In the genomic region with DNA sequence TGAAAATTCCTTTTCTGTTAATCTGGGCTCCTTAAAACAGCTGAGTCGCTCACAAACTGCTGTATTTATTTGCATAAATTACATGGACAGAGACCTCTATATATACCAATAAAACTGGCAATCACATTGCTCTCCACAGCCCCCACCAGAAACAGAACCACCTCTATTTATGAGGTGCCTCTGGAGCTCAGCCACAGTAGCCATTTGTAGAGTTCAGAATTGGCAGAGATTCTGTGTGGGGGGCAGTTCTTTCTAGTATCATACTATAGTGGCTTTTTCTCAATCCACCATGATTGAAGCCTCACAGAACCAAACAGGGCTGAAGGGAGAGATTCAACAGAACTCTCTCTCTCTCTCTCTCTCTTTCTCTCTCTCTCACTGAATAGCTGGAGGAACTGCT, we compare ENCODE assay signal across 27 mouse cellular contexts.
DNase-seq lines count a peak whose midpoint lies in the region; ATAC-seq and TF ChIP-seq lines count a peak whose summit lies in the region.
"Had no signal": no experiment of that assay in that cellular context is flagged by ENCODE, and none has a peak within 500 bp of the region (broad histone marks: within the 10 kb centered on the region; RNA-seq: fewer than 3 reads in every experiment).

No protein-coding gene starts in this region.

- H3K4me1 ChIP-seq in forebrain, embryonic 15.5 days = peaks cover 21% of the 10 kb centered on the region
- H3K4me1 ChIP-seq in forebrain, embryonic 11.5 days (replicated peaks; ENCODE audit: control insufficient read depth, insufficient read depth, low read length) = no peaks in the 10 kb centered on the region
- H3K4me1 ChIP-seq in hindbrain, postnatal 0 days (ENCODE audit: insufficient read depth, low read length) = no peaks in the 10 kb centered on the region
- H3K4me1 ChIP-seq in hindbrain, embryonic 14.5 days (replicated peaks; ENCODE audit: control insufficient read depth, insufficient read depth, low read length) = 0 out of 2 replicates have a peak, but pooled peaks cover 3% of the 10 kb centered on the region
- H3K4me1 ChIP-seq in midbrain, postnatal 0 days (ENCODE audit: insufficient read depth, low read length) = 0 out of 2 replicates have a peak, but pooled peaks cover 3% of the 10 kb centered on the region
- no peaks in the 10 kb centered on the region for H3K4me1 ChIP-seq in midbrain, embryonic 14.5 days (ENCODE audit: control insufficient read depth, insufficient read depth, low read length)
- H3K4me1 ChIP-seq: heart, embryonic 12.5 days; intestine, embryonic 15.5 days; liver, embryonic 15.5 days had no signal

- no peak overlapping the region for H3K27ac ChIP-seq in forebrain, embryonic 15.5 days (replicated peaks)
- no peak overlapping the region for H3K27ac ChIP-seq in forebrain, embryonic 11.5 days (ENCODE audit: low read depth, low read length)
- 0 out of 2 replicates have a peak overlapping the region, but pooled peaks have one; percentile 26 for H3K27ac ChIP-seq in hindbrain, postnatal 0 days
- H3K27ac ChIP-seq in hindbrain, embryonic 14.5 days = no peak overlapping the region
- 0 out of 2 replicates have a peak overlapping the region, but pooled peaks have one; percentile 2 for H3K27ac ChIP-seq in midbrain, postnatal 0 days (ENCODE audit: low read depth, low read length)
- H3K27ac ChIP-seq in midbrain, embryonic 14.5 days (replicated peaks; ENCODE audit: low read depth, low read length) = no peak overlapping the region
- H3K27ac ChIP-seq: embryonic facial prominence, embryonic 13.5 days; intestine, embryonic 15.5 days; limb, embryonic 10.5 days; liver, embryonic 15.5 days; macrophage had no signal

- H3K9ac ChIP-seq in forebrain, embryonic 15.5 days (replicated peaks) = no peak overlapping the region
- no peak overlapping the region for H3K9ac ChIP-seq in forebrain, embryonic 11.5 days (ENCODE audit: low read length)
- no peak overlapping the region for H3K9ac ChIP-seq in hindbrain, postnatal 0 days (replicated peaks; ENCODE audit: low read length)
- no peak overlapping the region for H3K9ac ChIP-seq in hindbrain, embryonic 14.5 days
- no peak overlapping the region for H3K9ac ChIP-seq in midbrain, postnatal 0 days (replicated peaks; ENCODE audit: low read length, poor library complexity, severe bottlenecking)
- no peak overlapping the region for H3K9ac ChIP-seq in midbrain, embryonic 14.5 days (replicated peaks; ENCODE audit: low read length)
- H3K9ac ChIP-seq: embryonic facial prominence, embryonic 13.5 days; heart, embryonic 12.5 days; intestine, embryonic 15.5 days; liver, embryonic 15.5 days had no signal

- WGBS in forebrain, embryonic 15.5 days = 26% methylated on average over 1 of the region's 1 CpGs
- WGBS in forebrain, embryonic 11.5 days = 75% methylated on average over 1 of the region's 1 CpGs
- 44% methylated on average over 1 of the region's 1 CpGs for WGBS in hindbrain, postnatal 0 days
- WGBS in hindbrain, embryonic 14.5 days = 50% methylated on average over 1 of the region's 1 CpGs
- 20% methylated on average over 1 of the region's 1 CpGs for WGBS in midbrain, postnatal 0 days
- 34% methylated on average over 1 of the region's 1 CpGs for WGBS in midbrain, embryonic 14.5 days

- H3K36me3 ChIP-seq in forebrain, embryonic 15.5 days = no peaks in the 10 kb centered on the region
- no peaks in the 10 kb centered on the region for H3K36me3 ChIP-seq in forebrain, embryonic 11.5 days (ENCODE audit: control insufficient read depth, insufficient read depth, low read length)
- no peaks in the 10 kb centered on the region for H3K36me3 ChIP-seq in hindbrain, postnatal 0 days (ENCODE audit: insufficient read depth, low read length)
- 0 out of 2 replicates have a peak, but pooled peaks cover 3% of the 10 kb centered on the region for H3K36me3 ChIP-seq in hindbrain, embryonic 14.5 days (replicated peaks; ENCODE audit: control insufficient read depth, insufficient read depth)
- H3K36me3 ChIP-seq in midbrain, postnatal 0 days (ENCODE audit: insufficient read depth, low read length) = no peaks in the 10 kb centered on the region
- H3K36me3 ChIP-seq in midbrain, embryonic 14.5 days (ENCODE audit: control insufficient read depth, insufficient read depth, low read length) = no peaks in the 10 kb centered on the region
- H3K36me3 ChIP-seq: embryonic facial prominence, embryonic 13.5 days; heart, embryonic 12.5 days; intestine, embryonic 15.5 days; limb, embryonic 10.5 days; liver, embryonic 15.5 days had no signal

- no peak for TF ChIP-seq CTCF in hindbrain, postnatal 0 days (IDR thresholded peaks at IDR 0.05; ENCODE audit: low read depth)
- TF ChIP-seq CTCF in midbrain, postnatal 0 days (IDR thresholded peaks at IDR 0.05) = no peak

- H3K4me3 ChIP-seq in forebrain, embryonic 15.5 days = no peak overlapping the region
- no peak overlapping the region for H3K4me3 ChIP-seq in forebrain, embryonic 11.5 days (ENCODE audit: low read depth, low read length)
- no peak overlapping the region for H3K4me3 ChIP-seq in hindbrain, postnatal 0 days (ENCODE audit: low read length)
- H3K4me3 ChIP-seq in hindbrain, embryonic 14.5 days (replicated peaks; ENCODE audit: low read length) = no peak overlapping the region
- no peak overlapping the region for H3K4me3 ChIP-seq in midbrain, postnatal 0 days (ENCODE audit: low read depth, low read length)
- no peak overlapping the region for H3K4me3 ChIP-seq in midbrain, embryonic 14.5 days (replicated peaks; ENCODE audit: low read depth, low read length)
- H3K4me3 ChIP-seq: embryonic facial prominence, embryonic 13.5 days; erythroblast, embryonic 14.5 days; heart, embryonic 12.5 days; intestine, embryonic 15.5 days; limb, embryonic 10.5 days; liver, embryonic 15.5 days had no signal

- no peak overlapping the region for H3K4me2 ChIP-seq in forebrain, embryonic 15.5 days (replicated peaks)
- no peak overlapping the region for H3K4me2 ChIP-seq in forebrain, embryonic 11.5 days (ENCODE audit: low read depth, low read length, severe bottlenecking)
- H3K4me2 ChIP-seq in hindbrain, postnatal 0 days (ENCODE audit: low read depth, low read length) = no peak overlapping the region
- H3K4me2 ChIP-seq in hindbrain, embryonic 14.5 days (replicated peaks) = no peak overlapping the region
- no peak overlapping the region for H3K4me2 ChIP-seq in midbrain, postnatal 0 days (ENCODE audit: low read depth, low read length, poor library complexity, severe bottlenecking)
- H3K4me2 ChIP-seq in midbrain, embryonic 14.5 days (ENCODE audit: low read length) = no peak overlapping the region
- H3K4me2 ChIP-seq: embryonic facial prominence, embryonic 13.5 days; heart, embryonic 12.5 days; intestine, embryonic 15.5 days; liver, embryonic 15.5 days had no signal

- H3K9me3 ChIP-seq in forebrain, embryonic 15.5 days = no peaks in the 10 kb centered on the region
- H3K9me3 ChIP-seq in forebrain, embryonic 11.5 days (ENCODE audit: control insufficient read depth, low read length) = no peaks in the 10 kb centered on the region
- H3K9me3 ChIP-seq in hindbrain, postnatal 0 days (ENCODE audit: low read length) = no peaks in the 10 kb centered on the region
- no peaks in the 10 kb centered on the region for H3K9me3 ChIP-seq in hindbrain, embryonic 14.5 days (ENCODE audit: control insufficient read depth, low read length)
- no peaks in the 10 kb centered on the region for H3K9me3 ChIP-seq in midbrain, postnatal 0 days (ENCODE audit: low read length)
- H3K9me3 ChIP-seq in midbrain, embryonic 14.5 days (ENCODE audit: control insufficient read depth, low read length) = no peaks in the 10 kb centered on the region
- H3K9me3 ChIP-seq: embryonic facial prominence, embryonic 13.5 days; heart, embryonic 12.5 days; intestine, embryonic 15.5 days; limb, embryonic 10.5 days; liver, embryonic 15.5 days had no signal

- H3K27me3 ChIP-seq in forebrain, embryonic 15.5 days = no peaks in the 10 kb centered on the region
- H3K27me3 ChIP-seq in forebrain, embryonic 11.5 days (ENCODE audit: control insufficient read depth, insufficient read depth, low read length) = no peaks in the 10 kb centered on the region
- H3K27me3 ChIP-seq in hindbrain, postnatal 0 days (ENCODE audit: insufficient read depth, low read length) = no peaks in the 10 kb centered on the region
- no peaks in the 10 kb centered on the region for H3K27me3 ChIP-seq in hindbrain, embryonic 14.5 days (ENCODE audit: control insufficient read depth, insufficient read depth, low read length)
- no peaks in the 10 kb centered on the region for H3K27me3 ChIP-seq in midbrain, postnatal 0 days (ENCODE audit: insufficient read depth, low read length)
- H3K27me3 ChIP-seq in midbrain, embryonic 14.5 days (ENCODE audit: control insufficient read depth, insufficient read depth, low read length) = no peaks in the 10 kb centered on the region
- H3K27me3 ChIP-seq: embryonic facial prominence, embryonic 13.5 days; heart, embryonic 12.5 days; intestine, embryonic 15.5 days; liver, embryonic 15.5 days had no signal

- no peak for DNase-seq in forebrain, embryonic 11.5 days (ENCODE audit: low spot score)
- DNase-seq in hindbrain, postnatal 0 days (ENCODE audit: low spot score) = peak; percentile 42
- DNase-seq in hindbrain, embryonic 14.5 days (ENCODE audit: low spot score) = no peak
- peak; percentile 46 for DNase-seq in midbrain, postnatal 0 days (ENCODE audit: low spot score)
- no peak for DNase-seq in midbrain, embryonic 14.5 days
- peak; percentile 48 for DNase-seq in telencephalon, adult 2 months (ENCODE audit: low read depth, low spot score)
- DNase-seq: adrenal gland, postnatal 10 days; cerebellum, adult 2 months; cerebellum, postnatal 25 days; embryo, embryonic 11 days; gastrocnemius, postnatal 25 days; heart, adult 18-20 months; heart, postnatal 10 days; kidney, adult 9 months; kidney, postnatal 25 days; liver; retina, postnatal 1 day; thymus, adult 2 months; thymus, postnatal 4 days had no signal

- 0 out of 2 replicates have a peak, but pooled peaks have one; percentile 57 for ATAC-seq in forebrain, embryonic 15.5 days (replicated peaks)
- ATAC-seq in forebrain, embryonic 11.5 days (replicated peaks; ENCODE audit: low FRiP score) = no peak
- ATAC-seq in hindbrain, postnatal 0 days = peak; percentile 63; the same call in 1 of the 2 replicates
- no peak for ATAC-seq in hindbrain, embryonic 14.5 days (ENCODE audit: low FRiP score)
- ATAC-seq in midbrain, postnatal 0 days (ENCODE audit: low FRiP score) = peak; percentile 44; the same call in 1 of the 2 replicates
- no peak for ATAC-seq in midbrain, embryonic 14.5 days (ENCODE audit: low FRiP score, low TSS enrichment)
- ATAC-seq: intestine, embryonic 15.5 days had no signal

Comparison
In these comparisons a context has a peak if more than half of its experiments do, and no peak if none do; other contexts are left out.
1. ATAC-seq: peak in forebrain, embryonic 15.5 days (single experiment), hindbrain, postnatal 0 days (single experiment) and midbrain, postnatal 0 days (single experiment); none in forebrain, embryonic 11.5 days (single experiment), hindbrain, embryonic 14.5 days (single experiment) and midbrain, embryonic 14.5 days (single experiment).
2. H3K27ac ChIP-seq: peak in hindbrain, postnatal 0 days (single experiment) and midbrain, postnatal 0 days (single experiment); none in forebrain, embryonic 15.5 days (single experiment), forebrain, embryonic 11.5 days (single experiment), hindbrain, embryonic 14.5 days (single experiment) and midbrain, embryonic 14.5 days (single experiment).
3. DNase-seq: peak in hindbrain, postnatal 0 days (single experiment), midbrain, postnatal 0 days (single experiment) and telencephalon, adult 2 months (single experiment); none in forebrain, embryonic 11.5 days (single experiment), hindbrain, embryonic 14.5 days (single experiment) and midbrain, embryonic 14.5 days (single experiment).